Mouse (Mus musculus): ENCODE data around the gene Pmpcb. TPM values are rescaled to one million over a fixed set of nuclear protein-coding genes. Genes with fewer than 3 reads are reported as not detected.

Pmpcb gene
- total RNA-seq, 2 experiments from 2014 or later = 68.6 to 69.7 TPM

- intact Hi-C loops (cut with DNase I) = loop anchor here (10.0 kb wide), 1 partner anchor 729 kb away; no protein-coding TSS in a partner anchor
These were observed 48.8 kb downstream of the Pmpcb start for GRCm38 (mm10) chr5:21785776-21786175.

DNA sequence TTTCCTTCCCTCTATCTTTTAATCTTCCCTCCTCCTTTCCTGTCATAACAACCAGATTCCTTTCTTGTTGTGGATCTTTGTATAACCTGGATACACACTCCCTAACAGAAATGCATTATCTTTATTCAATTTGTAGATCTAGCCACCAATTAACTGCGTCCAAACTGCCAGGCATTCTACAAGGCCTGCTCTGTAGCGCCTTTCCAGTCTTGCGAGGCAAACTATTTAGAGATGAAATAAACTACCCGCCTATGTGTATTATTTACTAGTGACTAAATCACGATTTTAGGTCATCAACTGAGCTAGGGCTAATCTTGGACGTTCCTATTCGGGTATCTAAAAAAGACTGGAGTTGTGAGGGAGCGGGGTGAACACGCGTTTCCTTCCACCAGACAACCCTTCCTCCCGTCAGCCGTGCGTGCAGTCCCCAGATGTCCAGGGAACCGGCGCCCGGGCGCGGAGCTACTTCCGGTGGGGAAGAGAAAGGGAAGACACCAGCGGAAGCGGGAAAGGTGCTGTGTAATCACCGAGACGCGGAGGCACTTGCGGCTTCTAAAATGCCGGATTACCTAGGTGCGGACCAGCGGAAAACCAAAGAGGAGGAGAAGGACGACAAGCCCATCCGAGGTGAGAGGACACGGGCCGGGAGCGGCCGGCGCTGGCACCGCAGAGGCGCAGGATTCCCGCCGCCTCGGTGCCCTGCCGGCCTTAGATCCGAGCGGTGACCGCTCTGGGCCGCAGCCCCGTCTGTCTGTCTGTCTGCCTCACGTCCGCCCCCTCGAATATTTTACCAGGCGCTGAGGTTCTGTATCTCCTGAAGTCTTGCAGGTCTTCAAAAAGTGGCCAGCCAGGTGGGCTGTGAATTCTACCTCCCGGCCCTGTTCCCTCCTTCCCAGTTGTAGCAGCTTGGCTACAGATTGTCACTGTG, 49.6 kb downstream of the Pmpcb start:
- DNase-seq (ENCODE audit: low spot score in 2 of 2) = peak; percentile 91 to 94
- intact Hi-C loops (cut with DNase I) = loop anchor here (10.0 kb wide), 1 partner anchor 728 kb away; no protein-coding TSS in a partner anchor

More at GRCm38 (mm10) chr5:21785776-21786175, 48.8 kb downstream of the Pmpcb start:
- no peak for DNase-seq (ENCODE audit: low spot score in 2 of 2)

GRCm38 (mm10) chr5:21787186-21788105, 50.5 kb downstream of the Pmpcb start:
- intact Hi-C loops (cut with DNase I) = loop anchor here (10.0 kb wide), 1 partner anchor 727 kb away; no protein-coding TSS in a partner anchor
- DNase-seq (ENCODE audit: low spot score in 2 of 2) = no peak

DNA sequence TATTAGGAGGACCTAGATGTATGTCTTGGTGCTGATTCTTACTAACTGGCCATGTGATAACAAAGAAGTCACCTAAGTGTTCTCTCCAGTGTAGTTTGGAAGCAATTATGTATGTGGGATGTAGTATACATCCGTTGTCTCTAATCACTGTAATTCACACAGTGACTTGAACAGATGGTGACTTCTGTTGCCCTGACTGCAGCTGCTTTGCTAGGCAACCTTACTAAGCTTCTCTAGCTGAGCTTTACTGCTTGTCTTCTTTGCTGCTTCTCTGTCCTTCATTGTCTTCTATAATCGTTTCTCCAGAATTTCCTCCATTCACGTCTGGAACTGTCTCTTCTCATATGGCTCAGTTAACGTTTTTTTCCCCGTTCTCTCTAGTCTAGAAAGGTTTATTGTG, 52.1 kb downstream of the Pmpcb start:
- intact Hi-C loops (cut with DNase I) = loop anchor here (10.0 kb wide), 1 partner anchor 726 kb away; no protein-coding TSS in a partner anchor

DNA sequence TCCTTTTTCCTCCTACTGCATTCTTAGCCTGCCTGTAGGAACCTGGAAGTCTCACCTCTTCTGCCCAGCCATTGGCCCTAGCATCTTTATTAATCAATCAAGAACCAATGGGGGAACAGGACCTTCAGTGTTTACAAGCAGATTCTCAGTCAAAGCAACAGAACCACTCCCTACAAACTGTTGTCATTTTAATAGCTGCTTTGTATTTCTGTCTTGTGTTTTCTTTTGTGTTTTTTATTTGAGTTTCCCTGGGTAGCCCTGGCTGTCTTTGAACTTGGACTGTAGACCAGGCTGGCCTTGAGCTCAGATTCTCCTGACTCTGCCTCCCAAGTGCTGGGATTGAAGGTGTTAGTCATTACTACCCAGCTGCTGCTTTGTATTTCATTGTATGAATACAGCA, 55.2 kb downstream of the Pmpcb start:
- intact Hi-C loops (cut with DNase I) = no loop called here
- DNase-seq (ENCODE audit: low spot score in 2 of 2) = no peak

More for the DNA sequence above, 52.1 kb downstream of the Pmpcb start:
- no peak for DNase-seq (ENCODE audit: low spot score in 2 of 2)

DNA sequence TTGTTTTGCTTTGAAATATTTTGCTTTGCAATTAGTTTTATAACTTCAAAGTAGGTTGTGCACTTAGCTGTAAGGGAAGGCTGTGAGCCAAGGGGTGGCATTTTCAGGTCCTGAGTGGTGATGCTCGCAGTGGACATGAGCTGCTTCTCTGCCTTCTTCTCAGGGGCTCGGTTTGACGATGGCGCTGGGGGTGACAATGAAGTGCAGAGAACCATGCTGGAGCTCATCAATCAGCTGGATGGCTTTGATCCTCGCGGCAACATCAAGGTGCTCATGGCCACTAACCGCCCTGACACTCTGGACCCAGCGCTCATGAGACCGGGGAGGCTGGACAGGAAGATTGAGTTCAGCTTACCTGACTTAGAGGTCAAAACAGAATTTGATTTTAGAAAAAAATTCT, 66.0 kb downstream of the Pmpcb start:
- DNase-seq (ENCODE audit: low spot score in 2 of 2) = no peak
- intact Hi-C loops (cut with DNase I) = no loop called here

DNA sequence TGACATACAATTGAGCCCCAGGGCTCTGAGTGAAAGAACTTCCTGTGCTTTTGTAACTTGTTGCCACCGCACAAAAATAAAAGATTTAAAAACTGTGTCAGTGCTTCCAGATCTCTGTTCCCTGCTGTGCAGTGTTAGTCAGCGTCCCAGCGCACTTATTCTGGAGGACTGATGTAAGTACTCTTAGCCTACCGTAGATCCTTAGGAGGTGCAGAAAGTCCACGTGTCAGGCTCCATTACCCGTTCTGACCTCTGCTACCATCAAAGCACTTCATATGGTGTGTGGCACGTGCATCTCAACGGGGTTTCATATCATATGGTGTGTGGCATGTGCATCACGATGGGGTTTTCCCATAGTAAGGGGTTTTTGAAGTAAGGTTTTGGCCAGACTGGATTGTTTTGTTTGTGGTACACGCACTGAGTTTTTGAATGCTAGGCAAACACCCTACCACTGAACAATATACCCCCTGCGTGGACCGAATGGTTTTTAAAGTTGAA, 66.8 kb downstream of the Pmpcb start:
- intact Hi-C loops (cut with DNase I) = no loop called here

GRCm38 (mm10) chr5:21804837-21805236, 67.9 kb downstream of the Pmpcb start:
- DNase-seq (ENCODE audit: low spot score in 2 of 2) = no peak

More for the DNA sequence above, 66.8 kb downstream of the Pmpcb start:
- no peak for DNase-seq (ENCODE audit: low spot score in 2 of 2)

More at GRCm38 (mm10) chr5:21804837-21805236, 67.9 kb downstream of the Pmpcb start:
- intact Hi-C loops (cut with DNase I) = no loop called here

Other genes starting within 250 kb of the Pmpcb start
- gene Lrrc17, start 193.6 kb upstream of the Pmpcb start, total RNA-seq (2021) = under 1 TPM; 0.55 to 0.64 TPM
- gene Fbxl13, start 91.5 kb upstream of the Pmpcb start, total RNA-seq (2021) = under 1 TPM; 0.33 to 0.36 TPM
- 10 to 100 TPM; 20.4 to 22.1 TPM for gene Armc10, start 91.3 kb upstream of the Pmpcb start, total RNA-seq (2021)
- 1 to 10 TPM; 8.6 to 9.0 TPM for gene Napepld, start 35.7 kb upstream of the Pmpcb start, total RNA-seq (2021)
- 10 to 100 TPM; 33.7 to 34.6 TPM for gene Dnajc2, start 48.1 kb downstream of the Pmpcb start, total RNA-seq (2021)
- gene Psmc2, start 48.1 kb downstream of the Pmpcb start, total RNA-seq (2021) = 100 to 1,000 TPM; 115 to 121 TPM
- under 1 TPM in 1 of 2 experiments, not detected in 1; 0.70 TPM for gene Slc26a5, start 128.5 kb downstream of the Pmpcb start, total RNA-seq (2021)

All from left cerebral cortex, postnatal 14 days (tissue).